Mouse (Mus musculus) hindbrain, embryonic 14.5 days (tissue): ENCODE results near the gene Zfyve9. TPM values are rescaled to one million over a fixed set of nuclear protein-coding genes. Genes with fewer than 3 reads are reported as not detected.
"Not testable (repeated sequence)": the region's sequence is repeated elsewhere in the genome, so short reads cannot be mapped to it uniquely, and the experiment has no call there.

Experiments used
- ATAC-seq: fragments of 200-750 bp; cut with Nextera tagmentation; 2 replicates; pipeline ENCODE4 v1.8.0; 2017; ENCODE audit warnings: moderate number of reproducible peaks, mild to moderate bottlenecking, moderate TSS enrichment, moderate library complexity; ENCODE audit not compliant: low FRiP score
- DNase-seq: peaks from one replicate; pipeline ENCODE4 v3.0.0-alpha.2; 2015; ENCODE audit warnings: low spot score
- H3K27ac ChIP-seq: fragments of 300-500 bp; sonication (generic); 2 replicates; pipeline ENCODE4 v1.5.1; 2014; ENCODE audit warnings: mild to moderate bottlenecking, moderate library complexity
- H3K27me3 ChIP-seq: fragments of 300-500 bp; sonication (generic); 2 replicates; pipeline ENCODE4 v1.6.1; 2014; ENCODE audit warnings: mild to moderate bottlenecking, low read length, mixed read lengths; ENCODE audit not compliant: control insufficient read depth, insufficient read depth
- H3K36me3 ChIP-seq: fragments of 300-500 bp; sonication (generic); replicated peaks from 2 replicates; pipeline ENCODE4 v1.6.1; 2014; ENCODE audit not compliant: control insufficient read depth, insufficient read depth
- H3K4me1 ChIP-seq: fragments of 300-500 bp; sonication (generic); replicated peaks from 2 replicates; pipeline ENCODE4 v1.6.1; 2014; ENCODE audit warnings: antibody characterized with exemption, low read length, mixed read lengths; ENCODE audit not compliant: control insufficient read depth, insufficient read depth
- H3K4me2 ChIP-seq: fragments of 300-500 bp; sonication (generic); replicated peaks from 2 replicates; pipeline ENCODE4 v1.6.1; 2014; ENCODE audit warnings: mild to moderate bottlenecking, moderate library complexity
- H3K4me3 ChIP-seq: fragments of 300-500 bp; sonication (generic); replicated peaks from 2 replicates; pipeline ENCODE4 v1.5.1; 2014; ENCODE audit warnings: mild to moderate bottlenecking, low read length
- H3K9ac ChIP-seq: fragments of 300-500 bp; sonication (generic); 2 replicates; pipeline ENCODE4 v1.6.1; 2014
- H3K9me3 ChIP-seq: fragments of 300-500 bp; sonication (generic); 2 replicates; pipeline ENCODE4 v1.6.1; 2016; ENCODE audit warnings: low read length; ENCODE audit not compliant: control insufficient read depth
- WGBS: fragments of 180-500 bp; shearing (Covaris S2); extraction: QIAGEN DNeasy Blood & Tissue Kit; methylation state at CpG from one replicate; pipeline ENCODE4 v1.1.7; 2014; 5-methylcytosine and 5-hydroxymethylcytosine counted together
- polyA plus RNA-seq: library from polyadenylated mRNA; unstranded; fragments of >200 nt; fragmentation: Nextera tagmentation; extraction: Ambion mirVana; gene quantifications from 2 replicates; pipeline ENCODE4 v1.2.1, GENCODE M21; 2014

The Zfyve9 gene
- polyA plus RNA-seq, 1 experiment from 2014 or later: 8.2 TPM

GRCm38 (mm10) chr4:108690479-108690878 lies 90.1 kb downstream of the Zfyve9 start:
- H3K9ac ChIP-seq: no peak overlapping the region
- 95% methylated on average over 3 of the region's 3 CpGs for WGBS
- H3K27ac ChIP-seq: no peak overlapping the region
- H3K9me3 ChIP-seq: no peaks in the 10 kb centered on the region
- H3K36me3 ChIP-seq: peaks cover 30% of the 10 kb centered on the region
- ATAC-seq (no peak), DNase-seq (no peak)
- H3K27me3 ChIP-seq: no peaks in the 10 kb centered on the region
- no peak overlapping the region for H3K4me2 ChIP-seq
- H3K4me3 ChIP-seq: no peak overlapping the region
- no peaks in the 10 kb centered on the region for H3K4me1 ChIP-seq

GRCm38 (mm10) chr4:108687098-108687497 lies 93.5 kb downstream of the Zfyve9 start:
- DNase-seq, H3K9me3 ChIP-seq, H3K27ac ChIP-seq, H3K9ac ChIP-seq, H3K27me3 ChIP-seq, H3K4me3 ChIP-seq, H3K4me2 ChIP-seq, H3K4me1 ChIP-seq, ATAC-seq: not testable (repeated sequence)
- H3K36me3 ChIP-seq: peaks cover 23% of the 10 kb centered on the region
- 95% methylated on average over 6 of the region's 7 CpGs for WGBS

GRCm38 (mm10) chr4:108686156-108686555 lies 94.4 kb downstream of the Zfyve9 start:
- ATAC-seq (no peak), DNase-seq (no peak)
- Histone ChIP-seq H3K4me3 (no peak overlapping the region), H3K4me1 (no peaks in the 10 kb centered on the region), H3K9ac (no peak overlapping the region), H3K27me3 (no peaks in the 10 kb centered on the region), H3K36me3 (peaks cover 24% of the 10 kb centered on the region), H3K9me3 (no peaks in the 10 kb centered on the region), H3K4me2 (no peak overlapping the region), H3K27ac (no peak overlapping the region)
- 63% methylated on average over 3 of the region's 3 CpGs for whole genome bisulfite sequencing

GRCm38 (mm10) chr4:108664407-108664806 lies 116.2 kb downstream of the Zfyve9 start:
- ATAC-seq (no peak), DNase-seq (peak; percentile 40)
- H3K4me2 ChIP-seq: no peak overlapping the region
- H3K4me1 ChIP-seq: no peaks in the 10 kb centered on the region
- WGBS: 76% methylated on average over 2 of the region's 2 CpGs
- H3K9ac ChIP-seq: no peak overlapping the region
- no peaks in the 10 kb centered on the region for H3K27me3 ChIP-seq
- H3K4me3 ChIP-seq: no peak overlapping the region
- no peaks in the 10 kb centered on the region for H3K9me3 ChIP-seq
- no peak overlapping the region for H3K27ac ChIP-seq
- H3K36me3 ChIP-seq: peaks cover 22% of the 10 kb centered on the region

- Histone ChIP-seq H3K27ac (no peak overlapping the region), H3K4me3 (no peak overlapping the region), H3K27me3 (no peaks in the 10 kb centered on the region), H3K9ac (no peak overlapping the region), H3K9me3 (no peaks in the 10 kb centered on the region), H3K4me1 (no peaks in the 10 kb centered on the region), H3K4me2 (no peak overlapping the region), H3K36me3 (peaks cover 87% of the 10 kb centered on the region)
- no peak for DNase-seq
- ATAC-seq: no peak
- WGBS: 87% methylated on average over 5 of the region's 5 CpGs
Measured at GRCm38 (mm10) chr4:108638752-108639151, 141.8 kb downstream of the Zfyve9 start.

GRCm38 (mm10) chr4:108637721-108638120 lies 142.9 kb downstream of the Zfyve9 start:
- no peaks in the 10 kb centered on the region for H3K4me1 ChIP-seq
- no peak for DNase-seq
- H3K36me3 ChIP-seq: peaks cover 88% of the 10 kb centered on the region
- 77% methylated on average over 3 of the region's 3 CpGs for WGBS
- no peaks in the 10 kb centered on the region for H3K9me3 ChIP-seq
- no peak for ATAC-seq
- H3K9ac ChIP-seq: no peak overlapping the region
- H3K4me3 ChIP-seq: no peak overlapping the region
- H3K27me3 ChIP-seq: no peaks in the 10 kb centered on the region
- no peak overlapping the region for H3K27ac ChIP-seq
- H3K4me2 ChIP-seq: no peak overlapping the region

GRCm38 (mm10) chr4:108635101-108635500 lies 145.5 kb downstream of the Zfyve9 start:
- no peak for ATAC-seq
- H3K4me3 ChIP-seq: no peak overlapping the region
- no peak overlapping the region for H3K9ac ChIP-seq
- no peaks in the 10 kb centered on the region for H3K9me3 ChIP-seq
- no peak overlapping the region for H3K4me2 ChIP-seq
- H3K36me3 ChIP-seq: peaks cover 88% of the 10 kb centered on the region
- H3K27me3 ChIP-seq: no peaks in the 10 kb centered on the region
- no peak overlapping the region for H3K27ac ChIP-seq
- DNase-seq: no peak
- H3K4me1 ChIP-seq: no peaks in the 10 kb centered on the region

GRCm38 (mm10) chr4:108634696-108635095 lies 145.9 kb downstream of the Zfyve9 start:
- Histone ChIP-seq H3K9me3 (no peaks in the 10 kb centered on the region), H3K27ac (no peak overlapping the region), H3K4me1 (no peaks in the 10 kb centered on the region), H3K9ac (no peak overlapping the region), H3K27me3 (no peaks in the 10 kb centered on the region), H3K4me2 (no peak overlapping the region), H3K4me3 (no peak overlapping the region), H3K36me3 (peaks cover 90% of the 10 kb centered on the region)
- ATAC-seq: no peak
- WGBS: 53% methylated on average over 4 of the region's 4 CpGs
- no peak for DNase-seq

- ATAC-seq (no peak), DNase-seq (no peak)
- H3K9me3 ChIP-seq: no peaks in the 10 kb centered on the region
- no peaks in the 10 kb centered on the region for H3K4me1 ChIP-seq
- no peak overlapping the region for H3K4me3 ChIP-seq
- H3K27ac ChIP-seq: no peak overlapping the region
- H3K36me3 ChIP-seq: peaks cover 92% of the 10 kb centered on the region
- H3K9ac ChIP-seq: no peak overlapping the region
- 63% methylated on average over 12 of the region's 12 CpGs for WGBS
- no peaks in the 10 kb centered on the region for H3K27me3 ChIP-seq
- no peak overlapping the region for H3K4me2 ChIP-seq
Measured at GRCm38 (mm10) chr4:108633703-108634102, 146.9 kb downstream of the Zfyve9 start.

GRCm38 (mm10) chr4:108631616-108632015 lies 149.0 kb downstream of the Zfyve9 start:
- Histone ChIP-seq H3K27me3 (no peaks in the 10 kb centered on the region), H3K4me3 (no peak overlapping the region), H3K9me3 (no peaks in the 10 kb centered on the region), H3K36me3 (peaks cover 94% of the 10 kb centered on the region), H3K4me2 (no peak overlapping the region), H3K27ac (no peak overlapping the region), H3K4me1 (no peaks in the 10 kb centered on the region), H3K9ac (no peak overlapping the region)
- 93% methylated on average over 4 of the region's 4 CpGs for WGBS
- ATAC-seq: no peak
- no peak for DNase-seq
